Mouse (Mus musculus) embryonic facial prominence, embryonic 10.5 days (tissue): ENCODE measurements at regions not wholly inside any gene's neighbourhood (a gene's known extent, or its start where the extent isn't known, plus 50 kb on each side); places are given as distances from the start of the nearest gene placed in this dataset.
A peak's percentile ranks its signal among the peaks of the same experiment; 100 is the strongest.

Source experiments
- DNase-seq: peaks from one replicate; pipeline ENCODE4 v3.0.0-alpha.2; 2017; ENCODE audit warnings: low spot score
- H3K27ac ChIP-seq: fragments of 300-500 bp; sonication (generic); replicated peaks from 2 replicates; pipeline ENCODE4 v1.5.1; 2016; ENCODE audit warnings: mild to moderate bottlenecking
- H3K27me3 ChIP-seq: fragments of 300-500 bp; sonication (generic); replicated peaks from 2 replicates; pipeline ENCODE4 v1.6.1; 2016; ENCODE audit warnings: low read depth, mild to moderate bottlenecking; ENCODE audit not compliant: poor library complexity, severe bottlenecking
- H3K36me3 ChIP-seq: fragments of 300-500 bp; sonication (generic); replicated peaks from 2 replicates; pipeline ENCODE4 v1.6.1; 2016; ENCODE audit warnings: mild to moderate bottlenecking, moderate library complexity
- H3K4me1 ChIP-seq: fragments of 300-500 bp; sonication (generic); 2 replicates; pipeline ENCODE4 v1.6.1; 2016
- H3K4me3 ChIP-seq: fragments of 300-500 bp; sonication (generic); 2 replicates; pipeline ENCODE4 v1.5.1; 2016; ENCODE audit warnings: mild to moderate bottlenecking, moderate library complexity
- H3K9me3 ChIP-seq: fragments of 300-500 bp; sonication (generic); 2 replicates; pipeline ENCODE4 v1.6.1; 2016; ENCODE audit warnings: mild to moderate bottlenecking
- whole genome bisulfite sequencing: fragments of 180-500 bp; shearing (Covaris S2); methylation state at CpG from one replicate; pipeline ENCODE4 v1.1.7; 2016; 5-methylcytosine and 5-hydroxymethylcytosine counted together

DNA sequence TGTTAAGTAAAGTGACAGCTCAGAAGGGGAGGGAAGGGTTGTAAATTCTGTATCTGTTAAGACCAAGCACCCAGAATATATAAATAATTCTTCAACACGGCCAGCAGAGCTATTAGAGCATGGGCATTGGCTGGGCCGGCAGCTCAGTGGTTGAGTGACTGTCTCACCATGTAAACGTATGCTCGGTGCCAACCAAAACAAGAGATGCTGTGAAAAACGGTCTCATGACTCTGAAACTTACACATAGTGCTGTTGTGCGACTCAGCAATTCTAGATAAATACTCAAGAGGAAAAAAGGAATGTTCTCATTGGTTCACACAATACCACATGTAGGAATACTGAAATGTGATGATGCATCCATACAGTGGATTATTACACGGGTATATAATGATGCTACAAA is 111.8 kb downstream of the Gm12689 start:
- H3K27ac ChIP-seq: no peak overlapping the region
- DNase-seq: no peak
- H3K4me1 ChIP-seq: 0 out of 2 replicates have a peak, but pooled peaks cover 4% of the 10 kb centered on the region
- WGBS: 89% methylated on average over 7 of the region's 7 CpGs
- no peaks in the 10 kb centered on the region for H3K9me3 ChIP-seq
- H3K4me3 ChIP-seq: no peak overlapping the region
- H3K36me3 ChIP-seq: no peaks in the 10 kb centered on the region
- H3K27me3 ChIP-seq: peaks cover 9% of the 10 kb centered on the region; the same call in 1 of the 2 replicates

GRCm38 (mm10) chr4:99423449-99423848 is 127.7 kb downstream of the Gm12689 start:
- 75% methylated on average over 1 of the region's 1 CpGs for WGBS
- no peaks in the 10 kb centered on the region for H3K9me3 ChIP-seq
- no peaks in the 10 kb centered on the region for H3K27me3 ChIP-seq
- H3K4me1 ChIP-seq: no peaks in the 10 kb centered on the region
- no peak overlapping the region for H3K27ac ChIP-seq
- no peaks in the 10 kb centered on the region for H3K36me3 ChIP-seq
- no peak for DNase-seq
- H3K4me3 ChIP-seq: no peak overlapping the region

GRCm38 (mm10) chr4:99445077-99445754 is 149.5 kb downstream of the Gm12689 start:
- Histone ChIP-seq H3K9me3 (no peaks in the 10 kb centered on the region), H3K36me3 (no peaks in the 10 kb centered on the region), H3K27me3 (peaks cover 11% of the 10 kb centered on the region; the same call in 1 of the 2 replicates), H3K4me1 (no peaks in the 10 kb centered on the region), H3K4me3 (peak overlapping the region; percentile 45), H3K27ac (no peak overlapping the region)
- WGBS: 53% methylated on average over 28 of the region's 28 CpGs
- DNase-seq: peak; percentile 12

DNA sequence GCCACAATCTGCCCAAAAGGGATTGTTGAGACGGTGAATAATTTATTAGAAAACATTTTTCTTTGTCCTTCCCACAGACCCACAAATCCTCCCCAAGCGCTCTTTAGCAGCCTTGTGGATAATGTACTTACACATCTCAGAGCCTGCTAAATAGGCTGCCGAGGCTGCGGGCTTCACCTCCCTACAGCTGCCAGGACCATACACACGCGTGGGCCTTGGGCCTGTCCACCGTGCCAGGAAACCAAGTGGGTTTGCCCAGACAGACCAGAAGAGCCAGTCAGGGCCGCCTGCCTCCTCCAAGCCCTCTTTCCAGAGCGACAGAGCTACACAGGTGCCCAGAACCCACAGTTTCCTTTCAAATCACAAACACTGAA is 150.0 kb downstream of the Gm12689 start:
- H3K4me3 ChIP-seq: peak overlapping the region; percentile 45
- no peaks in the 10 kb centered on the region for H3K9me3 ChIP-seq
- H3K27me3 ChIP-seq: peaks cover 11% of the 10 kb centered on the region; the same call in 1 of the 2 replicates
- no peaks in the 10 kb centered on the region for H3K36me3 ChIP-seq
- H3K4me1 ChIP-seq: no peaks in the 10 kb centered on the region
- no peak overlapping the region for H3K27ac ChIP-seq
- no peak for DNase-seq
- 78% methylated on average over 9 of the region's 9 CpGs for WGBS

GRCm38 (mm10) chr4:99458984-99459383 is 163.3 kb downstream of the Gm12689 start:
- 71% methylated on average over 4 of the region's 4 CpGs for WGBS
- Histone ChIP-seq H3K4me1 (peaks cover 16% of the 10 kb centered on the region), H3K27me3 (peaks cover 54% of the 10 kb centered on the region), H3K4me3 (peak overlapping the region; percentile 41; the same call in 1 of the 2 replicates), H3K9me3 (no peaks in the 10 kb centered on the region), H3K36me3 (no peaks in the 10 kb centered on the region), H3K27ac (no peak overlapping the region)
- DNase-seq: no peak

GRCm38 (mm10) chr4:99459436-99459835 is 163.7 kb downstream of the Gm12689 start:
- Histone ChIP-seq H3K4me3 (peak overlapping the region; percentile 41), H3K36me3 (no peaks in the 10 kb centered on the region), H3K9me3 (no peaks in the 10 kb centered on the region), H3K4me1 (peaks cover 16% of the 10 kb centered on the region), H3K27ac (0 out of 2 replicates have a peak overlapping the region, but pooled peaks have one; percentile 35), H3K27me3 (peaks cover 54% of the 10 kb centered on the region)
- WGBS: 3% methylated on average over 14 of the region's 14 CpGs
- peak; percentile 86 for DNase-seq

DNA sequence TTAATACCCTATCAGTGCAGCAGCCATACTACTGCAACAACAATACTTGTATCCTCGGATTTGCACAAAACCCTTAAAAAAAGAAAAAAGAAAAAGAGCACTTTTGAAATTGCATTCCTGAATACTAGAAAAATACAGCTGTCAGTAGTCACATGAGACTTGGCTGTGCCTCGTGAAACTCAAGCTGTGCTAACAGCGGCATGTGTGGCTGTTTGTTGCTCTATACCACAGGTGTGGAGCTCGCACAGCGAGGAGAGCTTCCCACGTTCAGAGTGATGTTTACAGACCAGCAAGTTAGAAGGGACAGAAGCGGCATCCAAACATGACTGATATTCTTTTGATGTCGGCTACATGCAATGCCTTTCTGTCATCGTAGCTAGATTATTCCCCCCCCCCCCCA is 169.8 kb downstream of the Gm12689 start:
- H3K9me3 ChIP-seq: no peaks in the 10 kb centered on the region
- H3K4me1 ChIP-seq: 0 out of 2 replicates have a peak, but pooled peaks cover 3% of the 10 kb centered on the region
- H3K27ac ChIP-seq: no peak overlapping the region
- no peaks in the 10 kb centered on the region for H3K36me3 ChIP-seq
- no peak for DNase-seq
- WGBS: 75% methylated on average over 9 of the region's 9 CpGs
- peaks cover 21% of the 10 kb centered on the region for H3K27me3 ChIP-seq
- H3K4me3 ChIP-seq: no peak overlapping the region

DNA sequence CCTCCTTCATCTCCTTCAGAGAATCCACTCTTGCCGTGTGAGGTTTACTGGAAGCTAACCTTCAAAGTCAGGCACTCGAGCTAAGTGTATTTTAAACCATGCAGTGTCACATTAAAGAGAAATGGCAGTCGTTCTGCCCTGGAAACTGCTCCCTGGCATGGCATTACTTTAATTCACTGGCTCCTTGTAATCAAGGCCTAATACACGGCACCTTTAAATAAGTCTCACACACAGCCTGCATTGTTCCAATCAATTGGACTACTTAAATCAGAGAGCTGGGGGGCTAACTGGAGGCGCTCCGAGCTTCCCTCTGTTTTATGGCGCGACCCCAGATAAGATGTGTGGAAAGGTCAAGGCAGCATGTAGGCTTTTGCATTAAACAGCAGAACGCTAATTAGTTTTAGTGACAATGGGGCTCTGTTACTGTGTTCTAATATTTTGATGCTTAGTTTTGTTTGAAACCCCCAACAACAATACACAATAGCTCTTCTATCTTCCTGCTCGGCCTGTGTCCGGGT is 180.1 kb downstream of the Gm12689 start:
- H3K36me3 ChIP-seq: no peaks in the 10 kb centered on the region
- H3K27me3 ChIP-seq: peaks cover 19% of the 10 kb centered on the region
- peaks cover 9% of the 10 kb centered on the region for H3K4me1 ChIP-seq
- peaks cover 4% of the 10 kb centered on the region; the same call in 1 of the 2 replicates for H3K9me3 ChIP-seq
- no peak for DNase-seq
- no peak overlapping the region for H3K4me3 ChIP-seq
- H3K27ac ChIP-seq: no peak overlapping the region; the same call in 1 of the 2 replicates
- WGBS: 21% methylated on average over 11 of the region's 11 CpGs

- no peaks in the 10 kb centered on the region for H3K9me3 ChIP-seq
- H3K36me3 ChIP-seq: no peaks in the 10 kb centered on the region
- H3K27ac ChIP-seq: no peak overlapping the region
- WGBS: 68% methylated on average over 4 of the region's 4 CpGs
- no peaks in the 10 kb centered on the region for H3K27me3 ChIP-seq
- H3K4me3 ChIP-seq: no peak overlapping the region
- no peak for DNase-seq
- no peaks in the 10 kb centered on the region for H3K4me1 ChIP-seq
These were observed 171.8 kb upstream of the Foxd3 start for GRCm38 (mm10) chr4:99484271-99484670.

- Histone ChIP-seq H3K9me3 (no peaks in the 10 kb centered on the region), H3K4me1 (0 out of 2 replicates have a peak, but pooled peaks cover 4% of the 10 kb centered on the region), H3K4me3 (no peak overlapping the region), H3K27me3 (peaks cover 11% of the 10 kb centered on the region; the same call in 1 of the 2 replicates), H3K27ac (no peak overlapping the region), H3K36me3 (no peaks in the 10 kb centered on the region)
- no peak for DNase-seq
- 62% methylated on average over 12 of the region's 12 CpGs for whole genome bisulfite sequencing
These were observed 164.3 kb upstream of the Foxd3 start for GRCm38 (mm10) chr4:99491536-99492514.

GRCm38 (mm10) chr4:99503221-99503744 is 152.8 kb upstream of the Foxd3 start:
- H3K36me3 ChIP-seq: no peaks in the 10 kb centered on the region
- peaks cover 56% of the 10 kb centered on the region for H3K27me3 ChIP-seq
- WGBS: 48% methylated on average over 10 of the region's 10 CpGs
- H3K27ac ChIP-seq: no peak overlapping the region
- no peak overlapping the region for H3K4me3 ChIP-seq
- no peaks in the 10 kb centered on the region for H3K9me3 ChIP-seq
- peaks cover 13% of the 10 kb centered on the region for H3K4me1 ChIP-seq
- DNase-seq: peak; percentile 19

DNA sequence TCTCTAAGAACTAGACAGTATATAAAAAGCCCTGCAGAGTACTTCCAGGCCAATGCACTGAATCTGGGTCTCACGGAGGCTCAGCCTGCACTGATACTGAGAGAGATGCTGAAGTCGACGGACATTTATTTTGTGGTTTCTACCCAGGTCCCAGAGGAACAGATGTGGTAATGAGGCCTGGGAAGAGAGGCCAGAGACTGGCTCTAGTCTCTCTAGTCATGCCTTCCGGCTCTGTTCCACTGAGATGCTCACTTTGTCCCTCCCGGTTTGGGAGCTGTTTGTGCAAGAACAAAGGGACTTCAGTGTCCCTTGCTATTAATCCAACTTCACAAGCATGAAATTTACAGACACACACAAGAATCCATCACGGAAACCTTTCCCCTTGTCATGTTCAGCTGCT is 144.1 kb upstream of the Foxd3 start:
- H3K4me1 ChIP-seq: no peaks in the 10 kb centered on the region
- no peaks in the 10 kb centered on the region; the same call in 1 of the 2 replicates for H3K27me3 ChIP-seq
- no peaks in the 10 kb centered on the region for H3K9me3 ChIP-seq
- no peak for DNase-seq
- no peaks in the 10 kb centered on the region for H3K36me3 ChIP-seq
- no peak overlapping the region for H3K27ac ChIP-seq
- WGBS: 34% methylated on average over 6 of the region's 6 CpGs
- no peak overlapping the region for H3K4me3 ChIP-seq
